Mouse (Mus musculus) limb, embryonic 12.5 days (tissue): ENCODE data around the gene Spred2. TPM values are rescaled to one million over a fixed set of nuclear protein-coding genes. Genes with fewer than 3 reads are reported as not detected.
A peak's percentile ranks its signal among the peaks of the same experiment; 100 is the strongest.

Source experiments
- ATAC-seq: fragments of 200-750 bp; cut with Nextera tagmentation; 2 replicates; pipeline ENCODE4 v1.8.0; 2017; ENCODE audit warnings: low read depth, moderate TSS enrichment; ENCODE audit not compliant: insufficient number of reproducible peaks, insufficient read depth, low FRiP score, low TSS enrichment
- H3K27ac ChIP-seq: fragments of 300-500 bp; sonication (generic); 2 replicates; pipeline ENCODE4 v1.5.1; 2016; ENCODE audit warnings: mild to moderate bottlenecking, moderate library complexity
- H3K27me3 ChIP-seq: fragments of 300-500 bp; sonication (generic); 2 replicates; pipeline ENCODE4 v1.6.1; 2016; ENCODE audit warnings: mild to moderate bottlenecking, moderate library complexity
- H3K36me3 ChIP-seq: fragments of 300-500 bp; sonication (generic); 2 replicates; pipeline ENCODE4 v1.6.1; 2016; ENCODE audit warnings: mild to moderate bottlenecking, moderate library complexity
- H3K4me1 ChIP-seq: fragments of 300-500 bp; sonication (generic); replicated peaks from 2 replicates; pipeline ENCODE4 v1.6.1; 2016
- H3K4me2 ChIP-seq: fragments of 300-500 bp; sonication (generic); 2 replicates; pipeline ENCODE4 v1.6.1; 2016; ENCODE audit warnings: mild to moderate bottlenecking, moderate library complexity
- H3K4me3 ChIP-seq: fragments of 300-500 bp; sonication (generic); replicated peaks from 2 replicates; pipeline ENCODE4 v1.5.1; 2016; ENCODE audit warnings: mild to moderate bottlenecking
- H3K9ac ChIP-seq: fragments of 300-500 bp; sonication (generic); replicated peaks from 2 replicates; pipeline ENCODE4 v1.6.1; 2016; ENCODE audit warnings: mild to moderate bottlenecking, moderate library complexity
- H3K9me3 ChIP-seq: fragments of 300-500 bp; sonication (generic); 2 replicates; pipeline ENCODE4 v1.6.1; 2016; ENCODE audit warnings: mild to moderate bottlenecking, moderate library complexity
- WGBS: fragments of 180-500 bp; shearing (Covaris S2); methylation state at CpG from one replicate; pipeline ENCODE4 v1.1.7; 2016; 5-methylcytosine and 5-hydroxymethylcytosine counted together
- polyA plus RNA-seq: library from polyadenylated mRNA; unstranded; fragments of >200 nt; fragmentation: Nextera tagmentation; extraction: Ambion mirVana; gene quantifications from 2 replicates; pipeline ENCODE4 v1.2.1, GENCODE M21; 2016

Gene Spred2
- polyA plus RNA-seq, 1 experiment from 2014 or later = 7.6 TPM

- Histone ChIP-seq H3K9ac (no peak overlapping the region), H3K27me3 (no peaks in the 10 kb centered on the region), H3K9me3 (no peaks in the 10 kb centered on the region), H3K4me2 (no peak overlapping the region), H3K4me3 (no peak overlapping the region), H3K36me3 (no peaks in the 10 kb centered on the region), H3K27ac (0 out of 2 replicates have a peak overlapping the region, but pooled peaks have one; percentile 12), H3K4me1 (peaks cover 53% of the 10 kb centered on the region)
- no peak for ATAC-seq
- 8% methylated on average over 5 of the region's 5 CpGs for WGBS
These were observed 45.4 kb downstream of the Spred2 start for GRCm38 (mm10) chr11:19969584-19969983.

GRCm38 (mm10) chr11:19971954-19972750 lies 48.0 kb downstream of the Spred2 start:
- 90% methylated on average over 4 of the region's 4 CpGs for WGBS
- H3K4me3 ChIP-seq = no peak overlapping the region

GRCm38 (mm10) chr11:19973032-19973790 lies 49.0 kb downstream of the Spred2 start:
- Histone ChIP-seq H3K4me1 (peaks cover 38% of the 10 kb centered on the region), H3K4me2 (no peak overlapping the region), H3K9me3 (no peaks in the 10 kb centered on the region), H3K27me3 (no peaks in the 10 kb centered on the region), H3K36me3 (no peaks in the 10 kb centered on the region), H3K9ac (no peak overlapping the region), H3K27ac (peak overlapping the region; percentile 26; the same call in 1 of the 2 replicates), H3K4me3 (no peak overlapping the region)
- 48% methylated on average over 7 of the region's 7 CpGs for WGBS
- ATAC-seq = no peak

More at GRCm38 (mm10) chr11:19971954-19972750, 48.0 kb downstream of the Spred2 start:
- H3K9ac ChIP-seq = no peak overlapping the region
- H3K4me1 ChIP-seq = peaks cover 38% of the 10 kb centered on the region
- H3K27me3 ChIP-seq = no peaks in the 10 kb centered on the region
- ATAC-seq = no peak
- no peaks in the 10 kb centered on the region for H3K36me3 ChIP-seq
- no peak overlapping the region for H3K4me2 ChIP-seq
- H3K27ac ChIP-seq = no peak overlapping the region
- no peaks in the 10 kb centered on the region for H3K9me3 ChIP-seq

GRCm38 (mm10) chr11:19976032-19976431 lies 51.9 kb downstream of the Spred2 start:
- H3K4me2 ChIP-seq = no peak overlapping the region
- peaks cover 43% of the 10 kb centered on the region for H3K4me1 ChIP-seq
- H3K27ac ChIP-seq = no peak overlapping the region
- H3K36me3 ChIP-seq = no peaks in the 10 kb centered on the region
- ATAC-seq = no peak
- H3K27me3 ChIP-seq = no peaks in the 10 kb centered on the region
- no peak overlapping the region for H3K4me3 ChIP-seq
- 93% methylated on average over 2 of the region's 2 CpGs for WGBS
- H3K9ac ChIP-seq = no peak overlapping the region
- H3K9me3 ChIP-seq = no peaks in the 10 kb centered on the region

- ATAC-seq = no peak
- no peak overlapping the region for H3K4me3 ChIP-seq
- 0 out of 2 replicates have a peak overlapping the region, but pooled peaks have one; percentile 8 for H3K27ac ChIP-seq
- H3K36me3 ChIP-seq = no peaks in the 10 kb centered on the region
- H3K4me2 ChIP-seq = no peak overlapping the region
- no peaks in the 10 kb centered on the region for H3K9me3 ChIP-seq
- H3K9ac ChIP-seq = no peak overlapping the region
- peaks cover 39% of the 10 kb centered on the region for H3K4me1 ChIP-seq
- WGBS = 84% methylated on average over 2 of the region's 2 CpGs
- H3K27me3 ChIP-seq = no peaks in the 10 kb centered on the region
These were observed 53.5 kb downstream of the Spred2 start for GRCm38 (mm10) chr11:19977687-19978086.

GRCm38 (mm10) chr11:19979338-19979737 lies 55.2 kb downstream of the Spred2 start:
- H3K27ac ChIP-seq = 0 out of 2 replicates have a peak overlapping the region, but pooled peaks have one; percentile 2
- H3K9ac ChIP-seq = no peak overlapping the region
- H3K27me3 ChIP-seq = no peaks in the 10 kb centered on the region
- 0 out of 2 replicates have a peak, but pooled peaks cover 3% of the 10 kb centered on the region for H3K9me3 ChIP-seq
- H3K36me3 ChIP-seq = no peaks in the 10 kb centered on the region
- no peak overlapping the region for H3K4me3 ChIP-seq
- peaks cover 31% of the 10 kb centered on the region for H3K4me1 ChIP-seq
- WGBS = 62% methylated on average over 14 of the region's 14 CpGs
- ATAC-seq = no peak
- no peak overlapping the region for H3K4me2 ChIP-seq

- Histone ChIP-seq H3K27me3 (no peaks in the 10 kb centered on the region), H3K4me3 (no peak overlapping the region), H3K4me1 (peaks cover 57% of the 10 kb centered on the region), H3K9ac (no peak overlapping the region), H3K4me2 (no peak overlapping the region), H3K27ac (no peak overlapping the region), H3K36me3 (no peaks in the 10 kb centered on the region), H3K9me3 (0 out of 2 replicates have a peak, but pooled peaks cover 3% of the 10 kb centered on the region)
- WGBS = 77% methylated on average over 6 of the region's 6 CpGs
- no peak for ATAC-seq
These were observed 57.9 kb downstream of the Spred2 start for GRCm38 (mm10) chr11:19982113-19982512.

- Histone ChIP-seq H3K9ac (no peak overlapping the region), H3K4me3 (no peak overlapping the region), H3K27me3 (no peaks in the 10 kb centered on the region), H3K4me1 (peaks cover 64% of the 10 kb centered on the region), H3K27ac (no peak overlapping the region), H3K36me3 (no peaks in the 10 kb centered on the region), H3K4me2 (no peak overlapping the region), H3K9me3 (0 out of 2 replicates have a peak, but pooled peaks cover 3% of the 10 kb centered on the region)
- no peak for ATAC-seq
- WGBS = 71% methylated on average over 6 of the region's 6 CpGs
These were observed 58.6 kb downstream of the Spred2 start for GRCm38 (mm10) chr11:19982779-19983178.

- Histone ChIP-seq H3K9me3 (0 out of 2 replicates have a peak, but pooled peaks cover 3% of the 10 kb centered on the region), H3K27ac (no peak overlapping the region), H3K4me2 (no peak overlapping the region), H3K36me3 (no peaks in the 10 kb centered on the region), H3K4me3 (no peak overlapping the region), H3K4me1 (peaks cover 69% of the 10 kb centered on the region), H3K9ac (no peak overlapping the region), H3K27me3 (no peaks in the 10 kb centered on the region)
- WGBS = 45% methylated on average over 4 of the region's 4 CpGs
- ATAC-seq = no peak
These were observed 59.1 kb downstream of the Spred2 start for GRCm38 (mm10) chr11:19983298-19983697.

- 79% methylated on average over 9 of the region's 9 CpGs for WGBS
- Histone ChIP-seq H3K4me1 (peaks cover 74% of the 10 kb centered on the region), H3K9ac (no peak overlapping the region), H3K4me2 (no peak overlapping the region), H3K27ac (no peak overlapping the region), H3K9me3 (0 out of 2 replicates have a peak, but pooled peaks cover 3% of the 10 kb centered on the region), H3K4me3 (no peak overlapping the region), H3K27me3 (no peaks in the 10 kb centered on the region), H3K36me3 (no peaks in the 10 kb centered on the region)
- ATAC-seq = no peak
These were observed 59.9 kb downstream of the Spred2 start for GRCm38 (mm10) chr11:19984029-19984428.

- Histone ChIP-seq H3K9me3 (0 out of 2 replicates have a peak, but pooled peaks cover 3% of the 10 kb centered on the region), H3K4me2 (no peak overlapping the region), H3K9ac (no peak overlapping the region), H3K27me3 (no peaks in the 10 kb centered on the region), H3K27ac (no peak overlapping the region), H3K4me1 (peaks cover 69% of the 10 kb centered on the region), H3K36me3 (no peaks in the 10 kb centered on the region), H3K4me3 (no peak overlapping the region)
- ATAC-seq = no peak
- 47% methylated on average over 5 of the region's 5 CpGs for WGBS
These were observed 61.2 kb downstream of the Spred2 start for GRCm38 (mm10) chr11:19985283-19985854.
